In genomic region chr11:45174811-45175798, GRCm38 (mm10) we compare ENCODE assay signal across 8 mouse cellular contexts.
DNase-seq lines count a peak whose midpoint lies in the region; ATAC-seq and TF ChIP-seq lines count a peak whose summit lies in the region.

No protein-coding gene starts in this region.

- no peak overlapping the region for H3K4me2 ChIP-seq in lung, postnatal 0 days (replicated peaks; ENCODE audit: low read depth, low read length)

- no peak for TF ChIP-seq CTCF in lung, postnatal 0 days (IDR thresholded peaks at IDR 0.05)
- no peak for TF ChIP-seq CTCF in left cerebral cortex, adult 2 months (IDR thresholded peaks at IDR 0.05)

- 49% methylated on average over 10 of the region's 10 CpGs for WGBS in lung, postnatal 0 days

- H3K9me3 ChIP-seq in lung, postnatal 0 days (ENCODE audit: low read length): no peaks in the 10 kb centered on the region

- TF ChIP-seq EP300 in lung, postnatal 0 days (IDR thresholded peaks at IDR 0.05): no peak

- no peak overlapping the region for H3K9ac ChIP-seq in lung, postnatal 0 days (replicated peaks; ENCODE audit: low read depth)

- no peak overlapping the region for H3K27ac ChIP-seq in lung, postnatal 0 days (ENCODE audit: low read length)
- H3K27ac ChIP-seq in left cerebral cortex, adult 2 months: no peak overlapping the region

- no peaks in the 10 kb centered on the region for H3K27me3 ChIP-seq in lung, postnatal 0 days (replicated peaks; ENCODE audit: insufficient read depth, low read length)

- DNase-seq in heart, adult 11 months: peak; percentile 97
- DNase-seq in heart, postnatal 25 days (ENCODE audit: low spot score): no peak
- DNase-seq in brain, adult 2 months (ENCODE audit: low read depth, low spot score): peak; percentile 42
- peak; percentile 25 to 56 for DNase-seq in kidney, adult 8-10 months
- peak; percentile 69 for DNase-seq in lung, postnatal 0 days (ENCODE audit: low spot score)
- no peak for DNase-seq in yolk sac, embryonic 10.5 days (ENCODE audit: low spot score)
- no peak for DNase-seq in cerebellum, postnatal 25 days
- no peak for DNase-seq in left cerebral cortex, adult 2 months (ENCODE audit: extremely low spot score in 1 of 2, low spot score in 2 of 2)

- intact Hi-C loops in heart, postnatal 25 days (cut with DNase I): no loop called here
- intact Hi-C loops in left cerebral cortex, adult 2 months (cut with DNase I): no loop called here

- no peak overlapping the region for H3K4me3 ChIP-seq in lung, postnatal 0 days (ENCODE audit: low read depth, low read length)
- no peak overlapping the region for H3K4me3 ChIP-seq in left cerebral cortex, adult 2 months

- H3K4me1 ChIP-seq in lung, postnatal 0 days (ENCODE audit: insufficient read depth, low read depth, low read length): no peaks in the 10 kb centered on the region

- H3K36me3 ChIP-seq in lung, postnatal 0 days (ENCODE audit: insufficient read depth, low read length): no peaks in the 10 kb centered on the region

- peak; percentile 74 for ATAC-seq in lung, postnatal 0 days

Comparison
In these comparisons a context has a peak if more than half of its experiments do, and no peak if none do; other contexts are left out.
1. DNase-seq: peak in heart, adult 11 months (single experiment), brain, adult 2 months (single experiment), kidney, adult 8-10 months (2 of 2) and lung, postnatal 0 days (single experiment); none in heart, postnatal 25 days (single experiment), yolk sac, embryonic 10.5 days (single experiment), cerebellum, postnatal 25 days (0 of 2) and left cerebral cortex, adult 2 months (0 of 2).